Mouse (Mus musculus): ENCODE data around the gene Hip1. TPM values are rescaled to one million over a fixed set of nuclear protein-coding genes. Genes with fewer than 3 reads are reported as not detected.

Hip1 gene
- polyA plus RNA-seq, 1 experiment from 2014 or later = 76.5 TPM

DNA sequence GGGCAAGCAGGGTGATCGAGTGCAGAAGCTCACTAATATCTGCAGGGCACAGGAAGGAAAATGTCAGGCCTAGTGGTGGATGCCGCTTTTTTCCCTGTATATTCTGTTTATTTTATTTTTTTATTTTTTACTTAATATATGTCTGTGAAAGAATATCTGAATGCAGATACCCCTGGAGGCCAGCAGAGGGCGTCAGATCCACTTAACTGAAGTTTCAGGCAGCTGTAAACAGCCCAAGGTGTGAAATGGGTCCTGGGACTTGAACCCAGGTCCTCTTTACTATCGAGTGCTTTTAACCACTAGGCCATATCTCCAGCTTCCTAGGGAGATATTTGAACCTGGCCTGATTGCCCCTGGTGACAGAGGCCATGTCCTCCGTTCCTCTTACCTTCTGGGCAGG lies 116.1 kb downstream of the Hip1 start:
- Histone ChIP-seq H3K4me2 (ENCODE audit: low read depth, low read length, severe bottlenecking) (no peak overlapping the region), H3K4me1 (replicated peaks; ENCODE audit: control insufficient read depth, insufficient read depth, low read length) (no peaks in the 10 kb centered on the region), H3K27ac (ENCODE audit: low read depth, low read length) (no peak overlapping the region), H3K9me3 (ENCODE audit: control insufficient read depth, low read length) (no peaks in the 10 kb centered on the region; the same call in 1 of the 2 replicates), H3K36me3 (ENCODE audit: control insufficient read depth, insufficient read depth, low read length) (peaks cover 17% of the 10 kb centered on the region; the same call in 1 of the 2 replicates), H3K4me3 (ENCODE audit: low read depth, low read length) (no peak overlapping the region), H3K27me3 (ENCODE audit: control insufficient read depth, insufficient read depth, low read length) (no peaks in the 10 kb centered on the region), H3K9ac (ENCODE audit: low read length) (no peak overlapping the region)
- WGBS = 72% methylated on average over 5 of the region's 5 CpGs
- ATAC-seq (replicated peaks; ENCODE audit: low FRiP score) (no peak), DNase-seq (ENCODE audit: low spot score) (no peak)

DNA sequence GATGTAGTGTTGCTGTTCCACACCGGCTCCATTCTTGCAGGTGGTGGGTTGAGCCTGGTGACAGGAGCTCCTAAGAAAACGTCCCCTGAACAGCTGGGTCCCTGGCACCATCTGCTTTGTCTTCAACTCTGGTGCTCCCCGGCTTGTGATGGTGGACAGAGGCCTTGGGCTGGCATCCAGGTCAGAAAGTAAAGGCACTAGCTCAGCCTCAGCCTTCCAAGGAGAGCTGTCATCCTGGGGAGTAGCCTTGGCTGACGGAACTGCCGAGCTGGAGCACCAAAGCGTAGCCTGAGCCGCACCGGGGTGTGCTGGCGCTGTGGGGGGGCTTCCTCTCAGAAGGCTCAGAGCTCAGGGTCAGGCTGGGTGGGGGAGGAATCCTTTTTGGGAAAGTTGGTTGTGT lies 134.7 kb downstream of the Hip1 start:
- Histone ChIP-seq H3K27ac (ENCODE audit: low read depth, low read length) (no peak overlapping the region), H3K36me3 (ENCODE audit: control insufficient read depth, insufficient read depth, low read length) (peaks cover 9% of the 10 kb centered on the region), H3K9ac (ENCODE audit: low read length) (no peak overlapping the region), H3K4me1 (replicated peaks; ENCODE audit: control insufficient read depth, insufficient read depth, low read length) (no peaks in the 10 kb centered on the region), H3K4me2 (ENCODE audit: low read depth, low read length, severe bottlenecking) (no peak overlapping the region), H3K4me3 (ENCODE audit: low read depth, low read length) (no peak overlapping the region), H3K9me3 (ENCODE audit: control insufficient read depth, low read length) (no peaks in the 10 kb centered on the region), H3K27me3 (ENCODE audit: control insufficient read depth, insufficient read depth, low read length) (no peaks in the 10 kb centered on the region)
- DNase-seq (ENCODE audit: low spot score) (no peak), ATAC-seq (replicated peaks; ENCODE audit: low FRiP score) (no peak)
- WGBS = 94% methylated on average over 9 of the region's 9 CpGs

- Histone ChIP-seq H3K36me3 (ENCODE audit: control insufficient read depth, insufficient read depth, low read length) (peaks cover 3% of the 10 kb centered on the region; the same call in 1 of the 2 replicates), H3K27ac (ENCODE audit: low read depth, low read length) (no peak overlapping the region), H3K27me3 (ENCODE audit: control insufficient read depth, insufficient read depth, low read length) (no peaks in the 10 kb centered on the region), H3K4me1 (replicated peaks; ENCODE audit: control insufficient read depth, insufficient read depth, low read length) (0 out of 2 replicates have a peak, but pooled peaks cover 2% of the 10 kb centered on the region), H3K9me3 (ENCODE audit: control insufficient read depth, low read length) (no peaks in the 10 kb centered on the region), H3K9ac (ENCODE audit: low read length) (no peak overlapping the region), H3K4me2 (ENCODE audit: low read depth, low read length, severe bottlenecking) (no peak overlapping the region), H3K4me3 (ENCODE audit: low read depth, low read length) (no peak overlapping the region)
- WGBS = 89% methylated on average over 4 of the region's 4 CpGs
- no peak for ATAC-seq (replicated peaks; ENCODE audit: low FRiP score)
- no peak for DNase-seq (ENCODE audit: low spot score)
These were observed 136.8 kb downstream of the Hip1 start for GRCm38 (mm10) chr5:135408114-135408513.

GRCm38 (mm10) chr5:135405437-135405836 lies 139.5 kb downstream of the Hip1 start:
- peaks cover 3% of the 10 kb centered on the region; the same call in 1 of the 2 replicates for H3K36me3 ChIP-seq (ENCODE audit: control insufficient read depth, insufficient read depth, low read length)
- no peak overlapping the region for H3K4me2 ChIP-seq (ENCODE audit: low read depth, low read length, severe bottlenecking)
- no peak overlapping the region for H3K4me3 ChIP-seq (ENCODE audit: low read depth, low read length)
- ATAC-seq (replicated peaks; ENCODE audit: low FRiP score) = no peak
- H3K9me3 ChIP-seq (ENCODE audit: control insufficient read depth, low read length) = no peaks in the 10 kb centered on the region
- H3K27me3 ChIP-seq (ENCODE audit: control insufficient read depth, insufficient read depth, low read length) = no peaks in the 10 kb centered on the region
- H3K9ac ChIP-seq (ENCODE audit: low read length) = no peak overlapping the region
- DNase-seq (ENCODE audit: low spot score) = no peak
- H3K27ac ChIP-seq (ENCODE audit: low read depth, low read length) = no peak overlapping the region
- H3K4me1 ChIP-seq (replicated peaks; ENCODE audit: control insufficient read depth, insufficient read depth, low read length) = 0 out of 2 replicates have a peak, but pooled peaks cover 2% of the 10 kb centered on the region
- 86% methylated on average over 9 of the region's 9 CpGs for WGBS

- Histone ChIP-seq H3K4me2 (ENCODE audit: low read depth, low read length, severe bottlenecking) (0 out of 2 replicates have a peak overlapping the region, but pooled peaks have one; percentile 8), H3K27ac (ENCODE audit: low read depth, low read length) (no peak overlapping the region), H3K9ac (ENCODE audit: low read length) (no peak overlapping the region), H3K36me3 (ENCODE audit: control insufficient read depth, insufficient read depth, low read length) (peaks cover 3% of the 10 kb centered on the region; the same call in 1 of the 2 replicates), H3K4me3 (ENCODE audit: low read depth, low read length) (no peak overlapping the region), H3K9me3 (ENCODE audit: control insufficient read depth, low read length) (no peaks in the 10 kb centered on the region), H3K4me1 (replicated peaks; ENCODE audit: control insufficient read depth, insufficient read depth, low read length) (0 out of 2 replicates have a peak, but pooled peaks cover 2% of the 10 kb centered on the region), H3K27me3 (ENCODE audit: control insufficient read depth, insufficient read depth, low read length) (no peaks in the 10 kb centered on the region)
- WGBS = 37% methylated on average over 20 of the region's 20 CpGs
- DNase-seq (ENCODE audit: low spot score) (peak; percentile 72), ATAC-seq (replicated peaks; ENCODE audit: low FRiP score) (no peak)
These were observed 140.3 kb downstream of the Hip1 start for GRCm38 (mm10) chr5:135404623-135405022.

DNA sequence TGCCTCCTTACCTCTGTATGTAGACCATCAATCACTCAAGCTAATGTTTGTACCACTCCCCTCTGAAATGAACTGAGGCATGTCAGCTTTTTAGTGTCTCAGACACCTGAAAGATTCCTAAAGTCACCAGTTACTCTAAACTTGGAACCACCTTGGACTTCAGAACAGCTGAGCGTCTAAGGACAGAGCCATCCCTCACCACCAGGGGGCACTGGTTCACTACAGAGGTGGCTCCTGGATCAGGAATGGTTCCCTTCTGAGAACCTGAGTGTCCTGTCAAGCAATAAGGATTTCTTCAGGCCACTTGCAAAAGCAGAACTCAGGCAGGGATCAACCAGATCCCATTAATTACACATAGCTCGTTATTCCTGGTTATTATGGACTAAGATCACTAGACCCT lies 144.7 kb downstream of the Hip1 start:
- no peak for ATAC-seq (replicated peaks; ENCODE audit: low FRiP score)
- Histone ChIP-seq H3K9ac (ENCODE audit: low read length) (no peak overlapping the region), H3K9me3 (ENCODE audit: control insufficient read depth, low read length) (no peaks in the 10 kb centered on the region), H3K4me3 (ENCODE audit: low read depth, low read length) (no peak overlapping the region), H3K27ac (ENCODE audit: low read depth, low read length) (no peak overlapping the region), H3K4me2 (ENCODE audit: low read depth, low read length, severe bottlenecking) (no peak overlapping the region), H3K4me1 (replicated peaks; ENCODE audit: control insufficient read depth, insufficient read depth, low read length) (0 out of 2 replicates have a peak, but pooled peaks cover 2% of the 10 kb centered on the region), H3K36me3 (ENCODE audit: control insufficient read depth, insufficient read depth, low read length) (no peaks in the 10 kb centered on the region), H3K27me3 (ENCODE audit: control insufficient read depth, insufficient read depth, low read length) (no peaks in the 10 kb centered on the region)
- WGBS = 11% methylated on average over 2 of the region's 2 CpGs
- peak; percentile 87 for DNase-seq (ENCODE audit: low spot score)

DNA sequence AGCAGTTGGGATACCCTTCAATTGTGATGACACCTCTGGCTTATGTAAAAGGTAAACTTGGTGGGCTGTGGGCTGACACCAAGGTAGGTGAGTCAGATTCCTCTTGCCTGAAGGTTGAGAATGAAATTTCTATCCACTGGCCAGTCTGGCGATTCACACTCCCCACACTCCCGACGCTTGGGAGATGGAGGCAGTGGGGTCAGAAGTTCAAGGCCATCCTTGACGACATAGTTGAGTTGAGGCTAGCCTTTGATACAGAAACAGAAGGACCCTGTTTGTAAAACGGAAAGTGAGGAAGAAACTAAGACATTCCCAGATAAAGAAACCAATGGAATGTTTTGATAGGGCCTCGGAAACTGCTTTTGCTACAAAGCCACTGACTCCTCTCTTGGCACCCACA lies 145.5 kb downstream of the Hip1 start:
- Histone ChIP-seq H3K36me3 (ENCODE audit: control insufficient read depth, insufficient read depth, low read length) (no peaks in the 10 kb centered on the region), H3K4me3 (ENCODE audit: low read depth, low read length) (no peak overlapping the region), H3K4me1 (replicated peaks; ENCODE audit: control insufficient read depth, insufficient read depth, low read length) (peaks cover 3% of the 10 kb centered on the region; the same call in 1 of the 2 replicates), H3K9ac (ENCODE audit: low read length) (no peak overlapping the region), H3K9me3 (ENCODE audit: control insufficient read depth, low read length) (no peaks in the 10 kb centered on the region), H3K27ac (ENCODE audit: low read depth, low read length) (no peak overlapping the region), H3K4me2 (ENCODE audit: low read depth, low read length, severe bottlenecking) (no peak overlapping the region), H3K27me3 (ENCODE audit: control insufficient read depth, insufficient read depth, low read length) (no peaks in the 10 kb centered on the region)
- ATAC-seq (replicated peaks; ENCODE audit: low FRiP score) (no peak), DNase-seq (ENCODE audit: low spot score) (no peak)
- 73% methylated on average over 6 of the region's 6 CpGs for WGBS

DNA sequence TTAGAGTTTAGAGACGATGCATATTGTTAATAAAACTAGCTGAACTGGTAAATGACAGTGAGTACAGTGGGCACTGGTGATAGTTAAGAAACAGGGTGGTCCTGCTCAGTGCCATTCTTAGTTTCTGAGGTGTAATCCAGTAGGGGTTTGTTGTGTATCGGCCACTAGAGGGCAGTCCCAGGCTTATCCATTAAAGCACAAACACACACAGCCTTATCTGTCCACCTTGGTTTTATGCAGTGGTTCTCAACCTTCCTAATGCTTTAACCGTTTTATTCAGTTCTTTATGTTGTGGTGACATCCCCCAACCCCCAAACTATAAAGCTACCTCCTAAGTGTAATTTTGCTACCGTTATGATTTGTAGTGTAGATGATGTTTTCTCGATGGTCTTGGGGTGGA lies 149.1 kb downstream of the Hip1 start:
- Histone ChIP-seq H3K4me1 (replicated peaks; ENCODE audit: control insufficient read depth, insufficient read depth, low read length) (peaks cover 7% of the 10 kb centered on the region; the same call in 1 of the 2 replicates), H3K27ac (ENCODE audit: low read depth, low read length) (no peak overlapping the region), H3K9me3 (ENCODE audit: control insufficient read depth, low read length) (no peaks in the 10 kb centered on the region), H3K4me2 (ENCODE audit: low read depth, low read length, severe bottlenecking) (no peak overlapping the region), H3K9ac (ENCODE audit: low read length) (no peak overlapping the region), H3K27me3 (ENCODE audit: control insufficient read depth, insufficient read depth, low read length) (no peaks in the 10 kb centered on the region), H3K4me3 (ENCODE audit: low read depth, low read length) (no peak overlapping the region), H3K36me3 (ENCODE audit: control insufficient read depth, insufficient read depth, low read length) (no peaks in the 10 kb centered on the region; the same call in 1 of the 2 replicates)
- 53% methylated on average over 5 of the region's 5 CpGs for WGBS
- DNase-seq (ENCODE audit: low spot score) (no peak), ATAC-seq (replicated peaks; ENCODE audit: low FRiP score) (no peak)

Measured in forebrain, embryonic 11.5 days (tissue).